Mouse (Mus musculus): ENCODE measurements around the gene Smim11.

DNA sequence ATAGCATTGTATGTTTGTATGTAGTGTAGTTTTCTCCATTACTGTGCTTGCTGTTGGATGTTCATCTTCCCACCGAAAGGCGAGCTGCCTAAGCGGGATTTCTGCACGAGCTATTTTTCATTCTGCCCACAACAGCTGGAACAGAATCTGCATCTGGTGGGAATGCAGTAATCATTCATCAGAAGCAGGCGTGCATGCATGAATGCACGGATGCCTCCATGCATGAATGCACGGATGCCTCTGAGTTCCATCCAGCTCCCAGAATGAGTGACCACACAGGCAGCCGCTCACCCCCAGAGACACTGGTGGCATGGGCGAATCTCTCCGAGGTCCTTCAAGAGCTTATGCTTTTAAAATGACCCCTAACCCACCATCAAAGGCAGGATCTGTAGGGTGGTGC lies 56.5 kb downstream of the Smim11 start:
- no peak for TF ChIP-seq POLR2A (IDR thresholded peaks at IDR 0.05; ENCODE audit: borderline replicate concordance, insufficient read depth, low read length)
- no peak for TF ChIP-seq CTCF (IDR thresholded peaks at IDR 0.05; ENCODE audit: borderline replicate concordance, insufficient read depth, low read depth, low read length)
